Mouse (Mus musculus) ovary, adult 18-20 months (tissue): ENCODE measurements around the gene Fam196b.

ENCODE experiments used
- DNase-seq: peaks from one replicate; pipeline ENCODE4 v3.0.0; 2022; ENCODE audit warnings: low spot score, mixed read lengths

Gene Fam196b

DNA sequence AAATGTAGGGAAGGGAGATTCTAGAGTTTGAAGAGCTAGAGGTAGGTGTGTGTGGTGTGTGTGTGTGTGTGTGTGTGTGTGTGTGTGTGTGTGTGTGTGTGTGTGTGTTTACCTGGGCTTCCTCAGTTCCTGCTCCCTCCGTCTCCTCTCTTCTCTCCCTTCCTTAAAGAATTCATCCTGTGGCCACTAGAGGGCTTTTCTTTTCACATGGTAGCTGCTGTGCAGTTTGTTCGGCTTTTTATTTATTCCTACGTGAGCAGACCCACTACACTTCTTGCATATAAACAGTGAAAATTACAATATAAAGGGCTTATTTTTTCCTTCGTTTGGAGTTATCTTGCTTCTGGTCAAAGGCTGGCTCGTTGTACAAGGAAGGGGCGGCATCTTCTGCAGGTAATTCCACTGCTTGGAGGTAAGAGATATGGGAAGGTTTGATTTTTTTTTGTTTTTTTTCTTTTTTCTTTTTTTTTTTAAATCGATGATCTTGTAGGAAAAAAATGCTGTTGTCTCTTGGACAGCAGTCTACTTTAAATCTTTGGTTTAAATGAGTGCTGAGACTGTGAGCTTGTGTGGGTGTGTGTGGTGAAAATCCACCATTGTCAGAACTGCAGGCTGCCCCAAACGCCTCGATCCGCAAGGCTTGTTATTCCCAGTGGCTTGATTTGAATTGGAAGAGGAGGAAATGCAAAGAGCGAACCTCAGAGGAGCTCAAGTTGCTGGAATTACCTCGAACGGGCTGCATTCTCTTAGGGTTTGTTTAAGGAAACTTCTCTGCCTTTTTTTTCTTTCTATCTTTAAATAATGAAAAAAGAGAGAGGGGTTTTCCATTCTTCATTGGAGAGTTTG, at the start of gene Fam196b:
TSS of gene Fam196b (plus strand) at position 289 of the 846 bp plus-strand sequence.
- no peak for DNase-seq

DNA sequence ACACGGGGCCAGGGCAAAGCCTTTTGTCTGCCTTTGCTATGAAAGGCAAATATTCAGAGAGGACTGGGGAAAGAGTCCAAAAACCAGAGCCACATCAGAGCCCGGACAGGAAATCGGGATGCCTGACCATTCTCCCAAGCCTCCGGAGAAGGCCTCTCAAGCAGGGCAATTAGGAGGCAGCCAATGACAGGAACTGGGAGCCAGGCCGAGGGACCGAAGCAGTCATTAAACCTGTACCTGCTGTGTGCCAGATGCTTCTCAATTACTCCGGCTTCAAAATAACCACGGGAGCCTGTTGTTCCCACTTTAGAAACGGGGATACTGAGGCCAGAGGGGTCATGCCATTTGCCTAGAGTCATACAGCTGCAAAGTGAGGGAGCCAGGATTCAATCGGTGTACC, 42.6 kb upstream of the Fam196b start:
- DNase-seq, result no peak

DNA sequence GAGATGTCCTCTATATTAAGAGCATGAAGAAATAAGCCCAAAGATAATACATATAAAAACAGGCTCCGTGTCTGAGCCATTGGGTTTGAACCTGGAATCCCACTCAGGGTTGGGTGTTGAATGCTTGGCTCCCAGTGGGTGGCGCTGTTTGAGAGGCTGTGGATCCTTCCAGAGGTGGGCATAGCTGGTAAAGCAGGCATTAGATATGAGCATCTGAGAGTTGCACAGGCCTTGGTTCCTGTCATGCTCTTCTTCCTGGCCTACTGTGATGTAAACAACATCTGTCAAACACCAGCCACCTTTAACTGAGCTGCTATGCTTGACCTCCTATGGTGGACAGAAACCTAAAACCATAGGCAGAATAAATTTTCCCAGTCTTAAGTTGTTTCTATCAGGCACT, 38.7 kb upstream of the Fam196b start:
- DNase-seq, result no peak

DNA sequence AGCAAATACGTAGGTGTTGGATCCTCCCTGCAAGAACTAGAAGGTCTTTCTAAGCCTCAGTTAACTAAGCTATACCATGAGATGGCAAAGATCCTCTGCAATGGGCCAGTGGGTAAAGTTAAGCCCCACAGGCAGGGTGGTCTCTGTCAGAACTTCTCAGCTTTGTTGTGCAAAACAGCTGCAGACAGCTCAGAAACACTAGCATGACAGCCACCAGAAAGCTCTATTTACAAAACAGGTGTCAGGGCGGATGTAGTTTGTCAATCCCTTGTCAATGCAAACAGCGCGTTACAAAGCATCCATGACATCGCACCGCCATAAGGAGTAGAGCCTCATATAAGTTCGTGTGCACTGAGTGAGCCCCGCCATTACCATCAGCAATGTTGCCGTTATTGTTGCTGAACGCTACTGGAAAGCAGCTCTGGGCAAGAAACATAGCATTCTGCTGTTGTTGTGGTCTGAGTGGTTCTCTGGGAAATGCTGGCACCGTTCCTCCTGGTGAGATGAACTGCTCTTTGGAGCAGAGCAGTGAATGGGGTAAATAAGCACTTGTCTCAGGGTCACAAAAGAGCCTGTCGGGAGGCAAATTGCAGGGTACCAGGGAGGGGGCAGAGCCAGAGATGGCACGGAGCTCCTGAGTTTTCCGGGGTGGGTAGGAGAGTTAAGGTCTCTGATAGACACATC, 38.1 kb upstream of the Fam196b start:
- no peak for DNase-seq

DNA sequence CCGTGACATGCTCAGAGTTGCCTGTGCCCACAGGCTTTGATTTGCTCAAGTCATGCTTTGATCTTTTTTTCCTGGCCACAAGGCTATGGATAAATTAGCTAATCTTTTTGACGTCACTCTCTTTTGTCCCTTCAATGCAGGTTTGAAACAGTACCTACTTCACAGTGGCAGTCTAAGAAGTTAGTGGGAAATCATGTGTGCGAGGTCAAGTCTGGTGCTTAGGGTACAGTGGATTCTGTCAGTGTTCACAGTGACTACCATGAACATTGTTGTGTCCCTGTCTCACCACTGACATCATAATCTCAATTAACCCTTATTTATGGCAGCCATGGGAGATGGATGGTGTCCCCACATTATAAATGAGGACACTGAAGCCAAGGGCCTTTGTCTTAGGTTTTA, 37.6 kb upstream of the Fam196b start:
- DNase-seq, result no peak

DNA sequence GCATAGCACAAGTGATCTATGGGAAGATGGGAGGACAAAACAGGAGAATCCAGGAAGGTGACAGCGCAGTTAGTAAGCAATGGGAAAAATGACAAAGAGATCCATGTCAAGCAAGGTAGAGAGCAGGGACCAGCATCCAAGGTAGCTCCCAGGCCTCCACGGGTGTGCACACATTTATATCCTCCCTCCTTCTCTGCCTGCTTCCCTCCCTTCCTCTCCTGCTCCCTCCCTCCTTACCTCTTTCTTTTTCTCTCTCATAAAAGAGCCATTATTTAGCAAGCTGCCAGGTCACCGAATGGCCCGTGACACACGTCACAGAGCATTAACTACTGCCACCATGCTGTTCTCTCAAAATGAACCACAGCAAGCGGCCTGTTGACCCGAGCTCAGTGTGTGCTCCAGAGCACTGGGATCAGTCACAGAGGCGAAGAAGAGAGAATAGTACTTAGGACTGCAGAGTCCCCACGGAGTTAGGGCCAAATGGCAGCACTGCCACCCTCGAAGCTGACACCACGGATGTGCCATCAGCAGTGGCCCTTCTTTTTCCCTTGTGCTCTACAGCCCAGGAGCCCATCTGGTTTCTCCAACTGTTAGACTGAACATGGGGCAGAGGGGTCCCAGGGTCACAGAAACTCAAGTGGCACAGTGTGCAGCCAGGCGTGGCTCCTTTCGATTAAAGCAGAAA, 30.4 kb upstream of the Fam196b start:
- DNase-seq, result no peak

DNA sequence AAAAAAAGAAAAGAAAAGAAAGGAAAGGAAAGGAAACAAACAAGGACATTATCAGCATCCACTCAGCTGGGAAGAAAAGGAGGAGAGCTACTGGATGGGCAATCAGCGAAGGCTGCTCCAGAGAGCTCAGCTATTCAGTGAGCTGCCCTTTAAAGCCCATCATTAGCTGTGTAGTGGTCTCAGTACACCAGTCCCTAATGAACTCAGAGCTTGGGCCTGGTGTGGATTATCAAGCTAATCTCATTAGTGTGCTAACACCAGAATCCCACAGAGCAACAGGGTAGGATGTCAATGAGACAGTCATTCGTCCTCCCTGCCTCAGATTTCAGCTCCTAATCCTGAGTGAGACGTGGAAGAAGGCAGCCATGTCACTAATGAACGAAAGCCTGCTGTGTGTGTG, 24.4 kb upstream of the Fam196b start:
- no peak for DNase-seq

DNA sequence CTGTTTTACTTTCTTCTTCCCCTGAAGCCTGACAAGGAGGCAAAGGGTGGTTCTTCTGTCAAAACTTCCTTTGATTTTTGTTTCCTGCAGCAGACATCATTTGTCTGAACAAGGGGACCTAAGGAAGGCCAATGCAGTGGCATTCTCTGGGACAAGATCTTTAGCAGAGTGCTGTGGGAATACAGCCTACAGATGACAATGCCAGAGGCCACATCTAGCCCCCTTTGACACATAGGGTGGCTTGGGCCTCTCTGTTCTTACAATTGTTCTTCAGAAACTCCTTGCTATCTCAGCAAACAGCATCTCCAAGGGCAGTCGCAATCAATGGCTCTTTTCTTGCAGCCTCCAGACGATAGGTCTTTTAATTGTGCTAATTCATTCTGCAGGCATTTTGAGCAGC, 23.9 kb upstream of the Fam196b start:
- no peak for DNase-seq

DNA sequence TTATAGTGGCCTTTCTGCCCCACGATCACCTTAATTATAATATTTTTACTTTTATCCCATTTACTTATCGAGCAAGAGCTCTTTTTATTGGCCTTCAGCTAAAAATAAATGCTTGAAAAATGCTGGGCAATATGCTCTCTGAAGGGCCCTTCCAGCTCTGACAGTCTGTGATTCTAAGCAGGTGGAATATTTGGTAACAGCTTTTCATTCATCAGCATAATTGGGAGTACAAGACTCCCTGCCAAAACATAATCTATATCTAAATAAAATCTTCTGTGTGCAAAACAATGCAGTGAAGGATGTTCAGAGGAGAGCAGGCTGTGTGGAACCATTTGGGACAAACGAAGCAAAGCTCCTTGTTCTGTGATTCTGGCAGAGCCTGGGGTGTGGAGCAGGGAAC, 23.3 kb upstream of the Fam196b start:
- DNase-seq, result no peak

DNA sequence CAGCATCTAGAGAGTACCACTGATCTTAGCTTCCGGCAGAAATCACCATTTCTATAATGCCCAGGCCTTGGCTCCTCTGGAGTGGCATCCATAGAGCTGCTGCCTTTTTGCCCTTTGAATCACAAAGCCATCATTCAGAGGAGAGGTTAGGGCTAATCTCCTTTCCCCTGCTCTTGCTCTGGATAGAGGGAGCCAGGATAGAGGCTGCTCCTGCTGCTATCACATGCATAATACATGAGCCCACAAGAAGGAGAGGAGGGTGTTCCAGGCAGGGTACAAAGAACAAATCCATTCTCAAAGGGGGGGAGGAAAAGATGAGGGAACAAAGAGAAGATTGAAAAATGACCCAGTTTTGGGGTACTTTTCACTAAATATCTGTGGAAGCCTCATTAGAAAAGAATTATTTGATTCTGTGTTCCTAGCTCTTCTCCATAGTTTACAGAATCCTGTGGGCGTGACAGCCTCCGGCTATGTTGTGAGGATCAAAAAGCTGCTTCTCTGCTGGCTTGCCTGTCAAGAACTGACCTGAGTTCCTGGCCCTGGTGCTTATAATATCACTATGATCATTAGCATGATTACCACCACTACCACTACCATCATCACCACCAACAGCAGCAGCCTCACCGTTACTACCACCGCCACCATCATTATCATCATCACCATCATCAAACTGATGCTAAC, 16.8 kb upstream of the Fam196b start:
- DNase-seq, result no peak

DNA sequence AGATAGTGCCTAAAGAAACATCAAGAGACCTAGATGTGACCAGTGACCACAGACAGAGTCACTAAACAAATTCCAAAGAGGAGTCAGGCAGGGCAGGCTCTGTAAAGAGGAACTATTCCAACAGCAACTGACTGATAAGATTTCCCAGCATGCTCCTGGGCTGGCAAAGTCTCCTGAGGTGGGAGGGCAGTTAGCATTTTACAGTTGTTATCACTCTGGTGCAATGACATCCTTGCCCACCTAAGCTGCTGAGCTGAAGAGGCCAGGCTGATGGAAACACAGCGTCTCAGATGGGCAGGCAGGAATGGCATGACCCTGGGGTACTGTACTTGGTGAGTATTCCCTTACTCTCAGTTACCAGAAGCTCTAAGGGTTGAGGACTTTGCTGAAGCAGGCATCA, 15.1 kb upstream of the Fam196b start:
- no peak for DNase-seq

DNA sequence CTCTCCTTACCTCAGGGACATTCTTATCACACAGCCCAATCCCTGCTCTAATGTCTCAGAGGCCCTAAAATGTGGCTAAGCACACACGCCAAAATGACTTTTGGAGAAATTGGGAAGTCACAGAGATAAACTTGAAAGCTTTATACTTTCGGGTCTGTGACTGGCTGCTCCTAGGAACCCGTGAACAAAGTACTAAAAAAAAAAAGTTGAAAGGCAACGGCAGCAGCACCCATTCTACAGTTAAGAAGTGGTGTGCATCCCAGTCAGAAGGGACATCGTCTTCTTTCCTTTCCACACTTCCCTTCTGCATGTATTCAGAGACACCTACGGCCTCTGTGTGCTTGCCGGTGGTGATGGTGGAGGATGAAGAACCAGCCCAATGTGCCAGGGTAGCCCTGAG, 14.6 kb upstream of the Fam196b start:
- no peak for DNase-seq

DNA sequence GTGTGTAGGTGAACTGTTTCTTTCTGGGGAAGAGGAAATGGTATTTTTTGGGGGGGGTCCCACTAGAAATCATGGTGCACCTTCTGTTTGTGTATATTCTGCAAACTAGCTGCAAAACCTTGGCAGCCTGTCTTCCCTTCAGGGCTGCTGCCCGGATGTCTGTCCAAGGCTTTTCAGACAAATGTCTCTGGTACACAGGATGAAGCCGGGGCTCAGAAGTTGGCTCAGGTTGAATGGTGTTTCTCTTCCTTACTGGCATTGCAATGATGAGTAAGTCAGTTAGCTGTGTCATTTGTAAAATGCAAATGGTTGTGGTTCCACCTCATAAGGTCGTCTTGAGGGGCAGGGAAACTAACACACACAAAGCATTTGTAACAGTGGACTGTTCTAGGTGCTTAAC, 8.4 kb upstream of the Fam196b start:
- DNase-seq, result no peak

DNA sequence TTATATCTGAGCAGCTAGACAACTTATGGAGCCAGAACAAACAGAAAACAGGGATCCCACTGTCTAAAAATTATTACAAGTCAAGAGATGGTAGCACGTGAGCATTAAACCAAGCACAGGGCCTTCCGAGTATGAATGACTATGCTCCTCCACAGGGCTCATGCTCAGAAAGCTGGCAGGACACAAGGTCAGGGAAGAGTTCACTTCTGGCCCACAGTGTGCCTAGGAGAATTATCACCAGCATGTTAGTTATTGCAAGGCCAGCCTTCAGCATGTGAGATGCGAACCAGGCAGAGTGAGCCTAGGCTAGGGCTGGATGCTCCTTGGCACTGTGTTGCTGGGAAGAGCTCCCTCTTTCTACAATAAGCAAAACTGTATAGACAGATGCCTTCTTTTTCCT, 5.9 kb upstream of the Fam196b start:
- DNase-seq, result no peak

DNA sequence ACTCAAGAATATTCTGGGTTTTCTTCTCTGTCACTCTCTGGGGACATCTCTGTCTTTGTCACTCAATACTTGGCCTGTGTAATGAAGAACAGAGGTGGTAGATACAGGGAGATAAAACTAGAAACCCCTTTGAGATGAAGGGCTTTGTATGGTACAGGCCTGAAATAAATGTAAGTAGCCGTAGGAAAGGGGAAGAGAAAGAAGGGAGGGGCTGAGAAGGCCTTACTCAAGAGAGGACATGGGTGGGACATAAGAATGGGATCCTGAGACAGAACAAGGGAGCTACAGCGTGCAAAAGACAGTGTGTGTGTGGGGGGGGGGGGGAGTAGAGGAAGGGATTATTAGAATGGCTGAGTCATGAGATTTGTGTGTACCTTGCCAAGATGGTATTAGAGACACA, 5.3 kb upstream of the Fam196b start:
- DNase-seq, result no peak

DNA sequence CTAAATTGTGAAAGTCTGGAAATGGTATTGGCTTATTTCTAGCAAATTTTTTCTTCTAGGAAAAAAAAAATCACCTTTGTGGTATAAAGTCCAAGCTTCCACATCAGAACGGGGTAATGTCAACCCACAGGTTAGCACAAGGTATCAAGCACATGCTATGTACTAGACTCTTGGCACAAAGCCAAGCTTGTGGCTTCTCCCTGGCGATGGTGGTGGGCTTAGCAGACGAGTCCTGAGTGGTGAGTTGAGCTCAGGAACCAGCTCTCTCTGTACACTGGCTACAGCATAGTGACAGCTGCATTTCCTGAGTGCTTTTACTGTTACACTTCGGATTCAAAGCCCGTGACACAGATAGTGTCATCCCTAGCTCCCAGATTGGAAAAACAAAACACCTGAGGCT, 2.9 kb upstream of the Fam196b start:
- no peak for DNase-seq

DNA sequence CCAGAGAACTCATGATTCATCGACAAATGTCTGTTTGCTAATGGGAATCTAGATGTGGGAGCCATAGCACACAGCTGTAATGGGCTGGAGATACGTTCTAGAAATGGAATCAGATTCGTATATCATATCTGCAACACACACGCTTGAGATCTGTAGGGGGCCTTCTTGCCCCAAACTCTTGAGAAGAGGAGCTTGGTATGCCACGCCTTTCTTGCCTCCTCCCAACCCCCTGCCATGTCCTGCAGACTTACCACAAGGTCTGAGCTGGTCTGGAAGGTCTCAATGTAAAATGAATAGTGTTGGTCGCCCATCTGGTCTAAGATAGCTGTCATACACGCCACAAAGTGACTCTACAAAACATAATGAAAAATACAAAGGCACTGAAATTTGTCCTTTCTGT, 2.4 kb upstream of the Fam196b start:
- no peak for DNase-seq

DNA sequence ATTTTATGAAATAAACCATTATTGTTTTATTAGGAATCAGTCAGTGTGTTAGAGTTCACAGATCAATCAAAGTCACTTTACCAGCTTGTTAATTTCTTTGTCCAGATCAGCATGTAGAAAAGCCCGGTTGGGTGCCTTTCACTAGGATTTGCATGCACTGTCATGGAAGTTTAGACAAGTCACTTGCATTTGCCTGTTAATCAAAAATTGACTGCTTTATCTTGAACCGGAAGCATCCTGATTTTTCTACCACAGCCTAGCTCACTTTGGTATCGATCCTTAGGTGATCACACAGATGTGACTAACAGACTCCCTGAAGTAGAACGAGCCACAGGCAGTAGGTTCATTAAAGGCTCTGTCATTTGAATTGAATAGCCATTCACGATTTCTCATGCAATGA, 761 bp downstream of the Fam196b start:
- no peak for DNase-seq

DNA sequence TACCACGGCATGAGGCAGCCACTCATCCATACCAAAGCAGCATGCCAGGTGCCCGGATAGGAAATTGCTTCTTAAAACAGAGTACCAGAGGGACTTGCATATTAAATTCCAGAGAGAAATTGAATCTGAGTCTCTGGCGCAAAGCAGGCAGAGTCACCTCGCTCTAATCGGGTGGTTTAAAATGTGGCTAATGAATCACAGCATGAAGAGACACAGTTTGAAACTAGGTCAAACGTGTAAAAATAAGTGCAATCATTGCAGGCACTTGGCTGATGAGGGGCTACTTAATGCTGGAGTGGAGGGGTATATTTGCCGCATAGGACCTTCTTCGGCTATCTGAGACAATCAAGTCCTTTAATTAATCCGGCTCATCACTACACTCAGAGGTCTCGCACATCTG, 1.6 kb downstream of the Fam196b start:
- no peak for DNase-seq

DNA sequence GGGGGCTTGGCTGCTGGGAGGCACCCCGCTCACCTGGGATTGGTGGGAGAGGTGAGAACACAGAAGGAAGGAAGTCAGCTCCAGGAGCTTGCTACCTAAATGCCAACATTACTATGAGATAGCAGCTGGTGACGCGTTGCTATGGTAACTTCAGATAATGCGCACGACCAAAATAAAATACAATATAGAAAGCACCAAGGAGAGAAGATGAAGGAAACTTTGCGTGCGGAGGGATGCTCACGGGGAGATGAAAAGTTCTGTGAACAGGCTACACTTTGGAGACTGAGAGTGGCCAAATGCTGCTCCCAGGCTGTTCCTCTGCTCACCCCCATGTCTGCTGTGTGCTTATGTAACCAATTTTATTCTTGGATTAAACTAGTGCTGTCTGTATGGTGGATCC, 2.4 kb downstream of the Fam196b start:
- DNase-seq, result no peak

DNA sequence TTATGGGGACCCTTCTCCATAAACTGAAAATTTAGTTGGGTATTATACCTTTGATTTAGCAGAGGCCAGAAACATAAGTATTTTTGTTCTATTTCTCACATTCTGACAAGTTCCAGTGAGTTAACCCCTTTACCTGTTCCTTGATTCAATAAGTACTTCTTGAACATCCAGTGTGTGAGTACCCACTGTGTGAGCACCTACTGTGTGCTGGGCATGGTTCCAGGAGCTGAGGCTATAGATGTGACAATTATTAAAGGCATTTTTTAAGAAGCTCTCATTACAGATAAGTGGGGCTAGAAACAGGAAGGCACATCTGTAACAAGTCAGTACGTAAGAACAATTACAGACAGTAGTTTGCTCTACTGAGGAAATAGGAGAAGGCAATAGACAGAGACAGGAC, 4.7 kb downstream of the Fam196b start:
- no peak for DNase-seq

DNA sequence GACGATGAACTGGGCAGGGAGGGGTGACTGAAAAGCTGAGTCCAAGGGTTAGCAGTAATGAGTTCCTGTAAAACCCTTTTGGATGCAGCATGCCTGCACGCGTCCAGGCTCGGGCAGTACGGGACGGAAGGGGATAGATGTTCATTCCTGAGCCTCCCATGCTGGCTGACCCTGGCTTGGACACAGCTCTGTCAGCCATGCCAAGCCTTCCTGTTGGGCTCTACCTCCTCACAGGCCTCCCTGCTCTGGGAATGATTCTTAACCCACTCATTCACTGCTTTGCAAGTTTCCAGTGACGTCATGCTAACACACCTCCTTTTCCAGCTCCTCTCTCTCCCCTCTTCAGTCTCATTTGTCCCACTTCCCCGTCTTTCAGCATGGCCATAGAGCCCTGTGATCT, 9.0 kb downstream of the Fam196b start:
- no peak for DNase-seq
